Mouse (Mus musculus): ENCODE results near the gene Fam189a2.

Gene Fam189a2

DNA sequence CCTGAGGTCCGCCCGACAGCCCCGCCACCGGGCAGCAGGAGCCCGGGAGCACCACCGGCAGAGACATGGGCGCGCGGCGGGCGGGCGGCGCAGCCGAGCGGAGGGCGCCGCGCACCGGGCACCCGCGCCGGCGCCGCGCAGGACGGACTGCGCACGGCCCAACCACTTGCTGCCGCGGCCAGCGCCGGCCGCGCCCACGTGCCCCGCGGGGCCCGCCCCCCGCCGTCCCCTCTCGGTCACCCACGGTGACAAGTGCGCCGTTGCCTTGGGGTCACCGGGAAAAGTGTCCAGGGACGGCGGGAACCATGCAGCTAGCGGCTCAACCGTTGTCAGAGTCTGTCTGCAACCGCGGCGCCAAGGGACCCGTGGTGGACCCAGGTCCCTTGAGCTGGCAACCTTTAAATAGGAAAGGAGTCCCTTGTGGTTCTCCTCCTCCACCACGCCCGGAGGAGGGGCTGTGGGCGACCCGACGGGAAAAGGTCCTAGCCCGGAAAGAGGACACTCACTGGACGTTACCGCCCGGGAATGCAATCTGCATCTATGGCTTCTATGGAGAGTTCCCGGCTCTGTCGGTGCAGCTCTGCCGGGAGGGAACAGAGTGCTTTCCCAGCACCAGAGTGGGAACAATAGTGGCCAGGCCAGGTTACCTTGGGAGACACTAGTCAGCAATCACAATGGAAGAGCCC is at the start of gene Fam189a2:
TSS of gene Fam189a2 (minus strand) at position 149 of the 686 bp plus-strand sequence.
- no peak for DNase-seq

DNA sequence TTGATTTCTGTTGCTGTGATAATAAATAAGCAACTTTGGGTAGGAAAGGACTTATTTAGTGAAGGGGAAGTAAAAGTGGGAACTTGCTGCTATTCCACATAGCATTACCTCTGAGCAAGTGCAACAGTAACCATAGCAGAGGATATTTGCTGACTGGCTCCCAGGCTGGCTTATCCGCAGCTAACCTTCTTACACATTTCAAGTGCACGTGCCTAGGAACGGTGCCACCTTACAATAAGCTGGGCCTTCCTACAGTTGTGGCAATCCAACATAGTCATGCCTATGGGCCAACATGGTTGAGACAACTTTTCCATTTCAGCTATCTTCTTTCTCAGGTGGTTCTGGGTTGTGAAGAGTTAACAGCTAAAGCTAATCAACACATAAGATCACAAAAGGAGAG is 46.8 kb upstream of the Fam189a2 start:
- no peak for DNase-seq

DNA sequence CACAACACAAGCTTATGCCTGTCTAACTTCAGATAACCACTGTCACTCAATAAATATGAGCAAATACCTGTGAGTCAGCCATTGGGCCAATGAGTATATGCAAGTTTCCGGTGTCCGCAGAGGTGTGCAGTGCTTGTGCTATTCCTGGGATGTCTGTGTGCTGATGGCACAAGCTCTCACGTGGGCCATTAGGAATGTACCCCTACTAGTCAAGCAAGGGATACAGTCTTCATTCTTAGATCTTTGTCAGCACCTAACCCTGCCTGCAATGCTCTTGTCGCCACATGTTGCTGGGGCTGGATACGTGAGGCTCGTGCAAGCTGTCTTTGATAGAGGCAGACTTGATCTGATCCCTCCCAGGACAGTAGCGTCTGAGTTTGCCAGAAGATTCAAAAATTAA is 45.7 kb upstream of the Fam189a2 start:
- DNase-seq: no peak

DNA sequence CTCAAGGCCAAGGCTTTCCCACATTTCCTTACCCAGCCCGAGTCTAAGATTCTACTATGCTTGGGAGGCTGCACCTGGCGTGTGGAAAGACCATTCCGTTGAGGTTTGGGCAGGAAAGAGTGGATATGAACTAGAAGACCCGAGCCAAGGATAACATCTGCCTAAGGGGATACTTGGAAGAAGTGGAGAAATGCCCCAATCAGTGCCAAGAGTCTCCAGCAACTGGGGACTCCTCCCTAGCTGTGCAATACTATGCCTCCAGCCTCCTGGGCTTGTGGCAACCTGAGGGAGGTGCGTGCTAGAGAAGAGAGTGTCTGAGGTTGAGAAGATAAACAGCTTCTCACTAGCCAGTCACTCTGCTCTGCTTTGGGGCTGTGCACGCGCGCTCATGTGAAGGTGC is 45.1 kb upstream of the Fam189a2 start:
- DNase-seq: no peak

DNA sequence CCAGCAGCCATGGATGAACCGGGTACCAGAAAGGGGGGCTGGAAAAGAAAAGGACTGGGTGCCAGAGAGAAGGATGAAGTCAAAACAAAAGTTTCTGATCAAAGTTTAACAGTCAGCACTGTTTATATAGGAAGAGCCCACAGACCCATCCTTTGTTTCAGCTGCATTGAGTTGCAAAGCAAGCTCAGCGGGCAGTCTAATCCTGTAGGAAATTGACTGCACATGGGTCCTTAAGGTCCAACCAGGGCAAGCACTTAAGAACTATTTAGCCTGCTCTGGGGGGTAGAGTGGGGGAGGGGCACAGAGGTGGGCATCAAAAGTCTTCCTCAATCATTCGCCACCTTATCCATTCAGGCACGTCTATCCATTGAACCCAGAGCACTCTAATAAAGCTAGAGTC is 42.3 kb upstream of the Fam189a2 start:
- DNase-seq: no peak

DNA sequence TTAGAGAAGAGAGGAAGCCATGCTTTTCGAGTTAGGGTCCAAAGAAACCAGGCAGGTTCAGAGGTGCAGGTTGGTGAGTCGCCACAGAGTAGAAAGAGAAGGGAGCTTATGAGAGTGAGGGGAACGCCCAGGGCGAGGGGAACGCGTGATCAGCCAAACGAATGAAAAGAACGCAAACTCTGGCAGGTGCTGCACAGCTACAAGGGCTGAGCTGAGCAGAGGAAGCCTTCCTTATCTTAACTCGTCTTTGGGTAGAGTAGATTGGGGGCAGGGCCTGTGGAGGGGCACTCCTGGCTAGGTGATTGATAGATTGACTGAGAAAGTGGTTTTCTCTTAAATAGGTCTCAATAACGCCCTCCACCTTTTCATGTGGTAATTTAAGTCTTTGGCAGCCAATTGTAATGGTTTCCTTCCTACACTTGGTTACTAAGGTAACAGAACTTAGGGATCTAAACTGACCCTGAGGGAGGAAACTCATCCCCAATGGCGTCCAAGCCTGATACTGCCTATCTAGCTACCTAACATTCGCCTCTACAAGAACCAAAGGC is 33.6 kb upstream of the Fam189a2 start:
- DNase-seq: no peak

DNA sequence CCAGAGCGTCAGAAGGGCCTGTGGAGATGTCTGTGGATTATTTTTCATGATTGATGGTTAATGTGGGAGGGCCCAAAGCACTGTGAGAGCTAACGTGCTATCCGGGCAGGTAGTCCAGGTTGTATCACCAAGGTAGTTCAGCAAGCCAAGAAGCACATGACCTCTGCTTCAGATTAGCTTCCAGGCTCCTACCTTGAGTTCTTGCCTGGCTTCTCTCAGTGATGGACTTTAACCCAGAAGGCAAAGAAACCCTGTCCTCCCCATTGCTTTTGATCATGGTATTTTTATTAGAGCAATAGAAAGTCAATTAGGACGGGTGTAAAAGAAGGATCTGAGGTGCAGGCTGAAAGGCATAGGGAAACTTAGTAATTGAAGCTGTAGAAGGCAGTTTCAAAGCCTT is 32.8 kb upstream of the Fam189a2 start:
- DNase-seq: no peak

DNA sequence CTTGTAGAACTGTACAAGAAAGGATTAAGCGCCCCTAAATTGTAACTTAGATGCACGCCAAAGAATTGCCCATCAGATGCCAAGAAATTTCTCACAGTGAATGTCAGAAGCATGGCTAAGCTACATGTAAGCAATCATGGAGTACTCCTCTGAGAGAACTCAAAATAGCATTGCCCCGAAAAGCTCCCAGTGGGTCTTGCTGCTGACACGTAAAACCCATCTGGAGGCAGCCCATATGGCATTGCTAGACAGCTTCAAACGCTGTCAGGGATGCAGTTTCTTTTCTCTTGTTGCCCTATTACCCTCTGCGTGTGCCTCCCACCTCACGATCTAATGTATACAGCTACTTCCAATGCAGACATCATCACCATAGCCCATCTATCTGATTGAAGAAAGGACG is 28.0 kb upstream of the Fam189a2 start:
- no peak for DNase-seq

DNA sequence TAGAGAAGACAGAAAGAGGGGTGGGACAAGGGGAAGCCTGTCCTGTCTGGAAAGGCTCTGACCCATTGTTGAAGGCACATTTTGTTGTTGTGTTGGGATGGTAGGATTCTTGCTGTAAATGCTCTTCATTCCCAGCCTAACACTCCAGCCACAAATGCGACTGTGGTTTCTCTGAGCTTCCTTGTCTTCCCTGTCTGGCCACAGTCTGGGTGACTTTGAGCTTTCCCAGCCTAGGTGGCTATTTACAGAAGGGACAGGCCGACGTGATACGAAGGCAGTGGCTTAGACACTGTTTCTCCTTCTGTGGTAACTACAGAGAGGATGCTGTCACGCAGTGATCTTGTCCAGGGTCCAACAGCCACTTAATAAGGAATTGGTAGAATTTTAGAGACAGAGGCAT is 27.2 kb upstream of the Fam189a2 start:
- no peak for DNase-seq

DNA sequence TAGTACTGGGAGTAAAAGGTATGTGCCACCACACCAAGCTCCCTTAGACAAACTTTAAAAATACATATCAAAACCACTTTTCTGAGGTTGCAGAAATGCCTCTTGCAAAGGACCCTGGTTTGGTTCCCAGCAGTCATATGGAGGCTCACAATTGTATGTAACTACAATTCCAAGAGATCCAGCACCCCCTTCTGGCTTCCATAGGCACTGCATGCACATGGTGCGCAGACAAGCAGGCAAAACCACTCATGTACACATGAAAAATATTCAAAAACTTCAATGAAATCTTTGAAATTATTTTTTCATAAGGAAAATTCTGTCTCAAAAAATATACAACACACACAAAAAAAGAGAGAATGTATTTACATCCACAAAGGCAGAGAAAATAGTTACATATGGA is 26.1 kb upstream of the Fam189a2 start:
- DNase-seq: no peak

DNA sequence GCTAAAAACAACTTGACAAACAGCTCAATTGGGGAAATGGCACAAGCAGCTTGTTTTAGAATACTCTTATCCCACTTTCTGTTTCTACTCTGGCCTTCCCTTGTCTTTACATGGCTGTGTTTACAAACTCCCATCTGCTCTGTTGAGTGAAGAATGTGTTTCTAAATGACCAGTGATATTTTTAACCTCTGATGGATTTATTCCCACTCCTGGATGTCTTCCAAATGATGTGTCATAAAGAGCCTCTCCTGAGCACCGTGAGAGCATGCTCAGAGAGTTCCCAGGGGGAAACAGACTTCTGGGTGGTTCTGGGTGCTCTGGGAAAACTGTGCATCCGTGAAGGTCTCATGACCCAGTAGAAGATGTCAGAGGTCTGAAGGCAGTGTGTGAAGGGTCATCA is 24.1 kb upstream of the Fam189a2 start:
- DNase-seq: no peak

DNA sequence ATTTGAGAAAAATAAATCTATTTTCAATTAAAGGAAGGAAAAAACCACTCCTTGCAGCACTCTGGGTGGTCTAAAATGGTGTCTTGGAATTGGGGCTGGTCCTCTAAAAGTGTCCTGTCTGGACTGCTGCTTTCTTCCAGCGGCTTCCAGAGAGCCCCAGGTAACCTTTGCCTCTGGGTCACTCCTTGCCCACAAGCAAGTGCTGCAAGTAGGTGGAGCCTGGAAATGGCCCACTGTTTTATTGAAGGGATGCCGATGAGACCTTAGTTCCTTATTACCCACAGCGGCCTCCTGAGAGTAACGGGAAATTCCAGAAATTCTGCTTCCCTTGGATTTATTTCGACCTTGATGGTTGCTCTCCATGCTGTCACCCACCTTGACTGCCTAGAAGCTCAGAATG is 23.4 kb upstream of the Fam189a2 start:
- no peak for DNase-seq

DNA sequence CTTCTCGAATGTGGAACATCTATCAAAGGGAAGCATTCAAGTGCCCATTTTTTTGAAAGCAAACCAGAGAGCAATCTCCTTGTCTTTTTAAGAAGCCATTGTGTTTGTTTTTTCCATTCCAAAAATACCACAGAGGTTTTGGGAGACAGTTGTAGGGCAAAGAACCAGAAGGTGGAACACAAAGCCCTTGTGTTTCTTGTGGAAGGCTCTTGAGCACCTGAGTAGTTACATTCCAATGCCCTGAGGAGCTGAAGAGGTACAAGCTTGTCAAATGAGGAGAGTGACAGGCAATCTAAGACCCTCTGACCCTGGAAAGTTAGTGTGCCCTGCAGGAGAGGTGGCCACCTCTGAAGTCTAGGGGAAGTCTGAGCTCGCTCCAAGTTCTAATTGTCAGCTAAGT is 19.7 kb upstream of the Fam189a2 start:
- DNase-seq: no peak

DNA sequence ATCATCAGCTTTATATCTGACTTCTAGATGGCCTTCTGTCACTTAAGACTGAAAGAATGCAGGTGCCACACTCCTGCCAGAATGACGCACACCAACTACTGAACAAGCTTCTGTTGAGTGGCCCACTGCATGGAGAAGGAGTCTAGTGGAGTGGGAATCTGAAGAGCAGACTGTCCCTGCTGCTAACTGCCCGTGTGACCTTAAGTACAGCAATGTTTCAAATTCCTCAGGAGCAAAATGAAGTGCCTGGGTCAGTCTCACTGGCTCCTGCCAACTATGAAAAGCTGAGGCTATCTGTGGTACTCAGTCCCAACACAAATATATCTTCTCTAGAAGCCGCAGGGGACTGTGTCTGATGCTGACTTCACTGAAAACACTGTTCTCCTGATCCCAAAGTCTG is 18.5 kb upstream of the Fam189a2 start:
- no peak for DNase-seq

DNA sequence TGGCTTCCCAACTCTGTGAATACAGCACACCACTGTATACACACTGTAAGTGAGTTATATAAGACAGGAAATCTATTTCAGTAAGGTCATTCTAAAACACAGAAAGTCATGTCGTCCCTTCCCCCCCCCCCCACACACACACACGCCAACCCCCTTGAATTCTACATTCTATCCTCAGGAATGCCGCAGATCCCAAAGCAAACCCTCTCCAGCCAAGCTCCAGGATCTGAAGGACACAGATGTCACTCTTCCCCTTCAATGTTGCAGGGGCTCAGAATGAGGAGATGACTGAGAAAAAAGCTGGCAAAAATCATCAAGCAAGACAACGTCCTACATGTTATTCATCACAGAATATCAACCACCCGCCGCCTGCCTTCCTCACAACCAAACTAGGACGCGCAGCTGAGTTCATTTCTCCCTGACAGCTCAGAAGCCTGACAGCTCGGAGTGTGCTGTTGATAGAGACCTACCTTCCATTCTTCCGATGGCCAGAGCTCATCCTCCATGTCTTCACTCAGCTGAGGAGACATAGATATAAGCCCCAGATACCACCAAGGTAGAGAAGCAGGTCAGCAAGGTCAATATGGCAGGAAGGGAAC is 15.7 kb upstream of the Fam189a2 start:
- no peak for DNase-seq

DNA sequence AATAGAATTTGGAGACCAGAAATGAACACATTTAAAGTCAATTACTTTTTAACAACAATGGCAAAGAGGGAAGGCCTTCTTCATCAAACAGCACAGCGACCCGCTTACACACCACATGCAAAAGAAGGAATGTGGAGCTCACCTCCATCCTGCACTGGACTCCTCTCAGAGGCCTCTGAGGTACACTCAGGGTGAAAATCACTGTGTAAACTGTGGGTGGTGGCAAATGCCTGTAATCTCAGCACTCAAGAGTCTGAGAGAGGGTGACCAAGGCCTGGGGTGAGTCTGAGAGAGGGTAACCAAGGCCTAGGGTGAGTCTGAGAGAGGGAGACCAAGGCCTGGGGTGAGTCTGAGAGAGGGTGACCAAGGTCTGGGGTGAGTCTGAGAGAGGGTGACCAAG is 11.6 kb upstream of the Fam189a2 start:
- no peak for DNase-seq

DNA sequence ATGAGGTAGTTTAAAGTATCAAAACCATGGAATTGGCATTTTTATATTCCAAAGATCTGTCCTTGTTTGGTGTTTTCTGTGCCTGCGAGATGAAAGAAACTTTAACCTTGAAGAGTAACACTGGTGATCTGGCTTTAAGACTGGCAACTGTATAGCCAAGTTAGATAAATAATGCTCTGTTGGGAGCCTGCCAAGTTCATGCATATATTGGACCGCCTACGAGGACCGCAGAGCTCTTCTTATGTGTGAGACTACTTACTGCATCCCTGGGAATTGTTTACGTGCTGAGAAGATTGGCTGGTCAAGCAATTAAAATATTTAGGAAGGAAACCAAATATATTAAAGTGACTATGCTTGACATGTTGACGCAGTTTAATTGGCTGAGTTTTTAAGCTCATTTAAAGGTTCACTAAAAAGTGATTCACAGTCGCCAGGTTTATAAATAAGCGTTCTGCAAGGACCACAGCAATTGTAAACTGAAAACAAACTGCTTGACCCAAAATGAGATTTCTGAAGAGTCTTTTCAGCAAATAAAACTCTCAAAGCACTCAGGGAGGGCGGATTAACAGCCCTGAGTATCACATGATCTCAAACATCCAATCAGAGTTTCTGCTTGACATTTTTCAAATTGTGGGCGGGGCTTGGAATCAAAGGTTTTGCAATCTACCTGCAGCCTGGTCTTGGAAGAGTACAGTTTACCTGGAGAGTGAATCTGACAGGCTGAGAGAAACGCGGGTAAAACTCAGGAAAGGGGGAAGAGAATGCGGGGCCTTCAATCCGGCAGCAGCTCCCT is 8.4 kb upstream of the Fam189a2 start:
- DNase-seq: no peak

DNA sequence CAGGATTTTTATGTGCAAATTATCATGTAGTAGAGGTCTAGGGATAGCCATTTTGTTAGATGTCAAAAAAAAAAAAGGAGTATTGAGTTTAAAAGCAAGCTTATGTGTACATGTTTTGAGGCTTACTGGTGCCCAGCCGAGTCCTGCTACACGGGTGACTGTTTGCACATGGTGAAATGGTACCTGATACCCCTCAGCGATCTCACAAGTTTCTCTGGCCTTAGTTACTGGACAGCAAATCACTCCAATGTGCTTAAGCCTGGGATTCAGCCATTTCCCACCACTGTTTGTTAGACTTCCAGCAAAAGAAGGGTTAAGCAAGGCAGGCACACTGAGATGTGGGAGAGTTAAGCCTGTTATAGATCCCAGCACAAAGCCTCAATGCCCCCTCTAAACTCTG is 3.5 kb upstream of the Fam189a2 start:
- DNase-seq: no peak

DNA sequence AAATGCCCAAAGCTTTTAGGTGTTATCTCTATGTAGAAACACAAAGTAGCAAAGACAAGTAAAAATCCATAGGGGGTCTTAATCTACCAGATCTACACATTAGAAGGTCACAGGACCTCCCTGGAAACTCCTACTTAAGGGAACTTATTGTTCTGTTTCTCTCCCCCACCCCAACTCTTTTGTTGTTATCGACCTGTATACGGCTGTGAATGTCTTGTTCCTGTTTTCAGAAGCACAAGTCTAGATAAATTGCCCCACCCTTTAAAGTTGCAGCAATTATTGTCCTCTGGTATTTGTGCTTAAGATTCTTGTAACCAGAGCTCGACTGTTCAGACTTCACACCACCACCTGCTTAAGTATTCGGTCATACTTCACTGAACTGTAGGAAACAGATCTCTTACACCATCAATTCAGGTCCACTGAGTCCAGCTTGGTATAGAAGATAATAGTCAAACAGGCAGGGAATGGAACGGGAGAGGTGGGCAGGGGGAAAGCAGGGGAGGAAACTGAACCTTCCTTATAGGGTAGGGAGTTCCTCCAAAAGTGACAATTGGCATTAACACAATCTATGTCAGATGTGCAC is 1.9 kb upstream of the Fam189a2 start:
- DNase-seq: no peak

DNA sequence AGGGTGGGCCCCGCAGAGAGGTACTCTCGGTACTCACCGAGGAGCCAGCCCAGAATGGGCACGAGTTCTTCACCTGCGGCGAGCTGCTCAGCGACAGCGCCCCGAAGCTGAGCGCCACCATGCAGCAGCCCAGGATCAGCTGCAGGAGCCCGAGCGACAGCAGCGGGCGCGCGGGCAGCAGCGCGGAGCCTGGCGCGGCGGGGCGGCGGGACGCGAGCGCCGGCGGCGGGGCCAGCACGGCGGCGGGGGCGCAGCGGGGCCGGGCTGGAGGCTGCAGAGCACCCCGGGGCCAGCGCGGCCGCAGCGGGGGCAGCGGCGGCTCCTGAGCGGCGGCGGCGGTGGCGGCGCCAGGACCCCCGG is 328 bp downstream of the Fam189a2 start:
- DNase-seq: no peak

DNA sequence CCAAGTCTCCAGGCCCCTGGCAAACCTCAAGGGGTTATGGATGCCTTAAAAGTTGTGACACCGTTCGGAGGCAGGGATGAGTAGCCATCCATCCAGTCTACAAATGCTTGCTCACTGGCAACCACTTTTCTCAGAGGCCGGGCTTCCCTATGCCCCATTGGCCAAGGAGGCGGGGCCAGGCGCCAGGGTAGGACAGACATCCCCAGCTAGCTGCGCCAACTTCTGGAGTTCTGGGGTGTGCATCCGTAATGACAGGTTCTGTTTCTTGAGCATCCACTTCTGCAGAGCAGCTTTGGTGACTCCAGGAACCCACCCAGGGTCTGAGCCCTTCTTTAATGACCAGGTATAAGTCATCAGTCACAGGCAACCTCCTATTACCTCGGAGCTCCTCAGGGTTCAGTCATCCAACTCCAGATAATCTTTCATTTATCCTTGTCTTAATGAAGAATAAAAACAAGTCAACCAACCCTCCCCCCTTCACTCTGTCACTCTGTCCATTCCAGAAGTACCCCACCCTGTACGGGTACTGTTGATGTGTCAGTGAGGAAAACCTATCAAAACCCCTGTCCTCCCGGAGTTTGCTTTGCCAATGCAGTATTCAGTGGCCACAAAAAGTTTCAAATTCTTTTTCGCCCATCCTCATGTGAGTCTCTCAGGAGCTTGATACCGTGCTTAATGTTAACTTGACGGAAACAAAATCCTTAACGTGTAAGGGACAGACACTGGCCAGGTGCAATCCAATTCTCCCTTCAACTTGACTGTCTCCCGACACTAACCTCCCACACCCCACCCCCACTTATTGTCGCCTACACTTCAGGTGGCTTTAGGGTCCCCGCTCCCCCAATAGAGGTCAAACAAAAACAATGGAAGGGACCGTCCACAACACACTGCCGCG is 956 bp downstream of the Fam189a2 start:
- DNase-seq: no peak

DNA sequence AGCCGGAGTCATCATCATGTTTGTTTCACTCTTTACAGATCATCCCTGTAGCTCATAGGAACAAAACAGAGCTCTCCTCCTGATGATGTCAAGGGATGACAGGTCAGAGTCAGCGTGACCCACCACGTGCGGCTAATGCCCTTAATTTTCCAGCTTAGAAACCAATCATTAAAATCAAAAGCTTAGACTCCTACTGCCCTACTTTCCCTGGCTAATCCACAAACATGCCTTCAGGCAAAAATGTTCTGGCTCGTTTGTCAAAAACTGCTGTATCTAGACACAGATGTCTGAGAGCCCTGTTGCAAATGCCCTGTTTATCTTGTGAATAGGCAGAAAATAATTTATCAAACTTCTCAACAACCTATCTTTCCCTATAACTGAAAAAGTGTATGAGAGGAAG is 4.9 kb downstream of the Fam189a2 start:
- DNase-seq: no peak

DNA sequence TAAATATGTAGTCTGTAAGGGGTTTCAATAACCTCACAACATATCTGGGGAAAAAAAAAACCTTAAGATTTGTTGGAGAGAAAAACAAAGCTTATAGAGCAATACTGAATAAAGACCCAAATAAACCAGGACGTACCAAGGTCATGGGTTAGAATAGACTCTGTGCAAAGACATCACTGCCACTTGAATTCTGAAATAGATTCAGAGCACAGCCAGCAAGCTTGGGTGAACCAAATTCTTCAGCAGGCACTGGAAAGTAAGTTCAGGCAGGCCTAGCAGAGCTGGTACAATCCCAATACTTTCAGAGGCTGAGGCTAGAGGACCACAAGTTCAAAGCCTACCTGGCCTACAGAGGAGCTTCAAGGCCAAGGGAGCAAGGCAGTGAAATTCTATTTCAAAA is 6.2 kb downstream of the Fam189a2 start:
- no peak for DNase-seq
